Comparison of ENCODE assay signal across 17 mouse cellular contexts in genomic region chr6:41541746-41542145, GRCm38 (mm10). TPM values are rescaled to one million over a fixed set of nuclear protein-coding genes. Genes with fewer than 3 reads are reported as not detected.
A peak's percentile ranks its signal among the peaks of the same experiment; 100 is the strongest.
DNase-seq lines count a peak whose midpoint lies in the region; ATAC-seq lines count a peak whose summit lies in the region.
"Had no signal": no experiment of that assay in that cellular context is flagged by ENCODE, and none has a peak within 500 bp of the region (broad histone marks: within the 10 kb centered on the region; RNA-seq: fewer than 3 reads in every experiment).

No protein-coding gene starts in this region.

- peak; percentile 28 for ATAC-seq in CD4-positive, CD25-positive, alpha-beta regulatory T cell, adult 4 months
- peak; percentile 44 for ATAC-seq in common myeloid progenitor, adult 5-6 weeks (replicated peaks; ENCODE audit: low read depth, poor library complexity, severe bottlenecking)
- ATAC-seq in megakaryocyte, adult 5-6 weeks (ENCODE audit: poor library complexity, severe bottlenecking): peak; percentile 25

- peak; percentile 83 for DNase-seq in thymus, postnatal 14 days
- no peak for DNase-seq in spleen, postnatal 14 days (ENCODE audit: low spot score in 2 of 2)
- DNase-seq in layer of hippocampus, postnatal 14 days (ENCODE audit: low spot score in 2 of 2): no peak
- DNase-seq in urinary bladder, adult 2 months (ENCODE audit: low spot score): no peak
- DNase-seq: cerebellum, postnatal 14 days; gastrocnemius, postnatal 10 days; lung, postnatal 14 days; right cerebral cortex, postnatal 14 days had no signal

RNA-seq across cellular contexts. Expression of gene Prss2, which starts 20.2 kb away (rescaled TPM):
- polyA plus RNA-seq in CD4-positive, CD25-positive, alpha-beta regulatory T cell, adult 4 months (2017; shearing (Covaris generic)): 1 to 10 TPM; 2.0 to 3.1 TPM
- total RNA-seq in common myeloid progenitor, adult 5-6 weeks (2017): not detected in 2 replicates
- total RNA-seq in megakaryocyte, adult 5-6 weeks (2015): 0.41 TPM in 1 of 2 replicates, not detected in the other
- total RNA-seq in megakaryocyte, adult 5-6 weeks (2017): not detected in 2 replicates
- not detected for total RNA-seq in layer of hippocampus, postnatal 14 days (2021)
- 0.12 and 1.0 TPM in 2 replicates for polyA plus RNA-seq in urinary bladder, adult 2 months (2012; rRNA removed)
- total RNA-seq: gastrocnemius, postnatal 10 days; heart, adult 8-10 months; heart, postnatal 25 days; left cerebral cortex, postnatal 14 days had no signal
- polyA plus RNA-seq: embryonic facial prominence, embryonic 12.5 days; kidney, embryonic 16.5 days; midbrain, embryonic 12.5 days had no signal
